Mouse (Mus musculus) heart, embryonic 14.5 days (tissue): Measurements from ENCODE around the gene Ehbp1l1. TPM values are rescaled to one million over a fixed set of nuclear protein-coding genes. Genes with fewer than 3 reads are reported as not detected.

Source experiments
- ATAC-seq: fragments of 200-750 bp; cut with Nextera tagmentation; 2 replicates; pipeline ENCODE4 v1.8.0; 2017; ENCODE audit warnings: low read depth, moderate TSS enrichment; ENCODE audit not compliant: insufficient number of reproducible peaks, insufficient read depth, low FRiP score
- H3K27ac ChIP-seq, 2 experiments: fragments of 200-500 bp in 1 of 2; fragments of 300-500 bp in 1 of 2; sonication (generic) in 1 of 2; replicated peaks in 1 of 2; 2 replicates each; pipeline ENCODE4 v1.5.1; 2012 to 2014; ENCODE audit warnings: low read depth in 2 of 2, low read length in 2 of 2, control low read depth in 1 of 2, mild to moderate bottlenecking in 1 of 2, mixed read lengths in 1 of 2; ENCODE audit not compliant: control insufficient read depth in 1 of 2, insufficient read depth in 1 of 2
- H3K27me3 ChIP-seq: fragments of 300-500 bp; sonication (generic); 2 replicates; pipeline ENCODE4 v1.6.1; 2014; ENCODE audit warnings: mild to moderate bottlenecking, low read length, control low read depth; ENCODE audit not compliant: control insufficient read depth, insufficient read depth
- H3K36me3 ChIP-seq: fragments of 300-500 bp; sonication (generic); 2 replicates; pipeline ENCODE4 v1.6.1; 2014; ENCODE audit warnings: mild to moderate bottlenecking, control low read depth, low read length, mixed read lengths; ENCODE audit not compliant: control insufficient read depth, insufficient read depth
- H3K4me1 ChIP-seq, 2 experiments: fragments of 200-500 bp in 1 of 2; fragments of 300-500 bp in 1 of 2; sonication (generic) in 1 of 2; 2 replicates each; pipeline ENCODE4 v1.6.1; 2012 to 2014; ENCODE audit warnings: low read length in 2 of 2, control low read depth in 1 of 2, mixed read lengths in 1 of 2; ENCODE audit not compliant: control insufficient read depth in 2 of 2, insufficient read depth in 2 of 2
- H3K4me2 ChIP-seq: fragments of 300-500 bp; sonication (generic); 2 replicates; pipeline ENCODE4 v1.6.1; 2014; ENCODE audit warnings: mild to moderate bottlenecking, low read length
- H3K4me3 ChIP-seq, 2 experiments: fragments of 200-500 bp in 1 of 2; fragments of 300-500 bp in 1 of 2; sonication (generic) in 1 of 2; 2 replicates each; pipeline ENCODE4 v1.5.1; 2012 to 2014; ENCODE audit warnings: low read length in 2 of 2, mild to moderate bottlenecking in 2 of 2, control low read depth in 1 of 2, low read depth in 1 of 2, moderate library complexity in 1 of 2; ENCODE audit not compliant: control insufficient read depth in 1 of 2, insufficient read depth in 1 of 2
- H3K9ac ChIP-seq: fragments of 300-500 bp; sonication (generic); 2 replicates; pipeline ENCODE4 v1.6.1; 2014; ENCODE audit warnings: mild to moderate bottlenecking, low read length
- H3K9me3 ChIP-seq: fragments of 300-500 bp; sonication (generic); 2 replicates; pipeline ENCODE4 v1.6.1; 2016; ENCODE audit warnings: low read length, control low read depth; ENCODE audit not compliant: control insufficient read depth
- WGBS: fragments of 180-500 bp; shearing (Covaris S2); extraction: QIAGEN DNeasy Blood & Tissue Kit; methylation state at CpG from one replicate; pipeline ENCODE4 v1.1.7; 2014; 5-methylcytosine and 5-hydroxymethylcytosine counted together
- polyA plus RNA-seq: library from polyadenylated mRNA; unstranded; fragments of >200 nt; fragmentation: Nextera tagmentation; extraction: Ambion mirVana; gene quantifications from 2 replicates; pipeline ENCODE4 v1.2.1, GENCODE M21; 2014

The Ehbp1l1 gene
- polyA plus RNA-seq, 1 experiment from 2014 or later: 66.5 TPM

DNA sequence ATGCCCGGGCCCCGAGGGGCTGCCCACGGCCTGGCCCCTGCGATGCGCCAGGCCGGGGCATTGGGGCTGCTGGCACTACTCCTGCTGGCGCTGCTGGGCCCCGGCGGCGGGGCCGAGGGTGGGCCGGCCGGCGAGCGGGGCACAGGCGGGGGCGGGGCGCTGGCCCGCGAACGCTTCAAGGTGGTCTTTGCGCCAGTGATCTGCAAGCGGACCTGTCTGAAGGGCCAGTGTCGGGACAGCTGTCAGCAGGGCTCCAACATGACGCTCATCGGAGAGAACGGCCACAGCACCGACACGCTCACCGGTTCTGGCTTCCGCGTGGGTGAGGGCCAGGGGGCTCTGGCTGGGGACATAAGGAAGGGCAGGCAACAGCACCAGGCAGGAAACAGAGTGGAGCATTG, 16.1 kb upstream of the Ehbp1l1 start:
- Histone ChIP-seq H3K4me2 (peak overlapping the region; percentile 93), H3K4me1 (peaks cover 31 to 49% of the 10 kb centered on the region in 2 experiments), H3K4me3 (peak overlapping the region; percentile 74 to 79), H3K9me3 (no peaks in the 10 kb centered on the region), H3K27ac (peak overlapping the region; percentile 90 to 94), H3K27me3 (0 out of 2 replicates have a peak, but pooled peaks cover 8% of the 10 kb centered on the region), H3K36me3 (peaks cover under 1% of the 10 kb centered on the region), H3K9ac (peak overlapping the region; percentile 98)
- WGBS: under 1% methylated on average over 32 of the region's 32 CpGs
- ATAC-seq: 0 out of 2 replicates have a peak, but pooled peaks have one; percentile 29

DNA sequence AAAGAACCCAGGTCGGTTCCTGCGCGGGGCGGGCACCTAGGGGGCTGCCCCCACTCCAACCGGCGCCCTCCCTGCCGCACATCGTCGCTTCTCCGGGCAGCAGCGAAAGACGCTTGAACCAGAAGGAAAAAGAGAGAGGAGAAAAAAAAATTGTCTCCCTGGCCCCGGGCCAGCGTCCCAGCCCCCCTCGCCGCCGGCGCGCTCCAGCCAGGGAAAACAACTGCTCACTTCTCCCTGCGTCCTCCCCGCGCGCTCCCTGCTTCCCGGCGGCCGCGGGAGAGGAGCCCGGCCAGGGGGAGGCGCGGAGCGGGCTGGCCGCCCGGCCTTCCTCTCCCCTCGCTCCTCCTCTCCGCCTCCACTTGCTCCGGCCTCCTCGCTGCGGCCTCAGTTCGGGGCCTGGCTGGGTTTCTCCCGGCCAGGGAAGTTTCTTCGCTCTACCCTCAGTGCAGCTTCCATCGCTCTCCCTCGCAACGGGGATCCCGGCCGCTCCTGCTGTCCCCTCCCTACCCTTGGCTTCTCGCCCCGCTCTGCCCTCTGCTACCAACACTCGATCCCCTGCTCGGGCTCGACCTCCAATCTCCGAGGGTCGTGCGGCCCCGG, 15.6 kb upstream of the Ehbp1l1 start:
- peak overlapping the region; percentile 93 for H3K4me2 ChIP-seq
- H3K9me3 ChIP-seq: no peaks in the 10 kb centered on the region
- ATAC-seq: peak; percentile 73
- peak overlapping the region; percentile 74 to 79 for H3K4me3 ChIP-seq
- H3K36me3 ChIP-seq: no peaks in the 10 kb centered on the region; the same call in 1 of the 2 replicates
- peaks cover 29 to 45% of the 10 kb centered on the region in 2 experiments for H3K4me1 ChIP-seq
- H3K27me3 ChIP-seq: 0 out of 2 replicates have a peak, but pooled peaks cover 10% of the 10 kb centered on the region
- H3K27ac ChIP-seq: peak overlapping the region; percentile 90 to 94
- peak overlapping the region; percentile 98 for H3K9ac ChIP-seq
- whole genome bisulfite sequencing: under 1% methylated on average over 52 of the region's 55 CpGs

DNA sequence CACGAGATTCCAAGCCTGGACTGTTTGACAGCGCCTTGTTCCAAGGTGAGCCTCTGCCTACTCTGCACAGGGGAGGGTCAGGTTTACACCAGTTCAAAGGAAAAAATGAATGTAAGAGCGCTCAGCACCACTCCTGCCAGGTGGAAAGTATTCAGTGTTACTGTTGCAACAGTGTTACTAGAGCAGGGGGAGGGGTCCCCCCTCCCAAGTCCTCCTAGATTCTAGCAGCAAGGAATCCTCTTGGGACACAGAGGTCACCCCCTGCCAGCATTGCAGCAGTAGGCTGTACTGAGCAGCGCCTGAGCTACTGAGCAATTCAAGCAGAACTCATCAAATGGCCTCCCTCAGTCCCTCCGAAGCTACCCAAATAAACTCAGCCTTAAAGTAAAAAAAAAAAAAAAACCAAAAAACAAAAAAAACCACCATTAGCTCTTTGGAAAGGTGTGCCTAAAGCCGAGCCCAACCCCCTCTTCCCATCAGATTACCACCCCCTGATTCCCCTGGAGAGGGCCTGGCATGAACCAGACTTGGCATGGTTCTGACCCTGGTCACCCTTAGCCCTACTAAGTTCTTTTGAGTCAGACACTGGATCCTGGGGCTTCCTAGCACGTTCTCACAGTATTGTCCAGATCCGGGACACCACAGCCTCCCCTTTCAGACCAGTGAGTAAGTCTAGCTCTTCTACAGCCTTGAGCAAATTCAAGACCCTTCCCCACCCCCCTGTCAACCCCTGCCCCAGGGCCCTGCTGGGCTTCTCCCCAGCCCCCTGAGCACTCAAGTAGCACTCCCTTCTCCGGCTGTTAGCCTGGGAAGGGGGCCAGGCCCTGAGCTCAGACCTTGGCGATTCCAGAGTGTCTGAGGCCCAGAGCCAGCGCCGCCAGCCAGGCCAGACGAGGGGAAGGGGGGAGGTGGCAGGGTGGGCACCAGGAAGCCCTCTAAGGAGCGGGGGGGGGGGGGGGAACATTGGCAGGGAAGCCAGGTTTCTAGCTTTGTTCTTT, 14.5 kb upstream of the Ehbp1l1 start, which contains the start of gene Ltbp3:
Ltbp3 (plus strand) TSS at position 585 of the 998 bp plus-strand sequence.
- Histone ChIP-seq H3K4me3 (peak within 1 kb of the TSS; percentile 74 to 79), H3K9me3 (no peaks in the 10 kb centered on the region), H3K9ac (peak within 1 kb of the TSS; percentile 98), H3K27me3 (0 out of 2 replicates have a peak, but pooled peaks cover 8% of the 10 kb centered on the region), H3K27ac (peak within 1 kb of the TSS; percentile 90 to 94), H3K4me2 (peak within 1 kb of the TSS; percentile 93), H3K4me1 (peaks cover 18 to 35% of the 10 kb centered on the region in 2 experiments), H3K36me3 (no peaks in the 10 kb centered on the region)
- WGBS: 29% methylated on average over 13 of the region's 14 CpGs
- peak; percentile 71 for ATAC-seq

DNA sequence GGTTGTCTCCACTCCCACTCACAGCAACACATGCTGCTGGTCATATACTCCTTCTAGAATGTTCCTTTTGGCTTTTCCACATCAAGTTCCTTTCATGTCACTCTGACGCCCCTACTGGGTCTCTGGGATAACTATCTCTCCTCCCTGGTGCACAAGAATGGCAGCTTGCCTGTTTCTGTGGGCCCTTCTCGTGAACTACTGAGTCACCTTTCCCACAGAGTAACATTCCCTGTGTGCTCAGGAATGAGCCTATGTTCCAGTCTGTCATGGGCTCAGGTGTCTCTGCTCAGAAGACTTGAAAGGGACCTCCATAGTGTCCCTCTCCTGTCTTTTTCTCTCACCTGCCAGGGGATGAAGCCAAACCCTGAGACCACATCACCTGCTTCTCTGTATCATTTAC, 13.3 kb upstream of the Ehbp1l1 start:
- Histone ChIP-seq H3K9ac (no peak overlapping the region), H3K36me3 (no peaks in the 10 kb centered on the region), H3K27me3 (0 out of 2 replicates have a peak, but pooled peaks cover 8% of the 10 kb centered on the region), H3K4me1 (peaks cover 16 to 31% of the 10 kb centered on the region in 2 experiments), H3K4me3 (no peak overlapping the region), H3K27ac (no peak overlapping the region), H3K9me3 (no peaks in the 10 kb centered on the region), H3K4me2 (no peak overlapping the region)
- 30% methylated on average over 2 of the region's 2 CpGs for WGBS
- no peak for ATAC-seq

DNA sequence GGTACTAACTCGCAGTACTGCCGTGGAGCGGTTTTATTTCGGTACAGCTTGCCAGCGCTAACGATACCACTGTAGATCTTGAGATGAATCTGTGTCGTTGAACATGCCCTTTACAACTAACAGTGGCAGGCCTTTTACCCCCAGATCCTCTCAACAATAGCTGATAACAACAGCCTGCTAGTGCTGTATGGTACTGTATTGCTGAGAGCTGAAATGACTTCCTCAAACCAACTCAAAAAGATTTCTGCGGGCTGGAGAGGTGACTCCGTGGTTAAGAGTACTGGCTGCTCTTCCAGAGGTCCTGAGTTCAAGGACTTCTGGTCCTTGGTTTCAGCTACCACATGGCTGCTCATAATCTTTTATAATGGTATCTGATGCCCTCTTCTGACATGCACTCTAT, 8.2 kb upstream of the Ehbp1l1 start:
- Histone ChIP-seq H3K36me3 (peaks cover 8% of the 10 kb centered on the region; the same call in 1 of the 2 replicates), H3K9ac (no peak overlapping the region), H3K27me3 (0 out of 2 replicates have a peak, but pooled peaks cover 5% of the 10 kb centered on the region), H3K4me3 (no peak overlapping the region), H3K9me3 (no peaks in the 10 kb centered on the region), H3K4me1 (peaks cover 6 to 16% of the 10 kb centered on the region in 2 experiments; a peak in 3 of 4 replicates), H3K4me2 (no peak overlapping the region), H3K27ac (no peak overlapping the region)
- 76% methylated on average over 9 of the region's 9 CpGs for WGBS
- ATAC-seq: no peak

DNA sequence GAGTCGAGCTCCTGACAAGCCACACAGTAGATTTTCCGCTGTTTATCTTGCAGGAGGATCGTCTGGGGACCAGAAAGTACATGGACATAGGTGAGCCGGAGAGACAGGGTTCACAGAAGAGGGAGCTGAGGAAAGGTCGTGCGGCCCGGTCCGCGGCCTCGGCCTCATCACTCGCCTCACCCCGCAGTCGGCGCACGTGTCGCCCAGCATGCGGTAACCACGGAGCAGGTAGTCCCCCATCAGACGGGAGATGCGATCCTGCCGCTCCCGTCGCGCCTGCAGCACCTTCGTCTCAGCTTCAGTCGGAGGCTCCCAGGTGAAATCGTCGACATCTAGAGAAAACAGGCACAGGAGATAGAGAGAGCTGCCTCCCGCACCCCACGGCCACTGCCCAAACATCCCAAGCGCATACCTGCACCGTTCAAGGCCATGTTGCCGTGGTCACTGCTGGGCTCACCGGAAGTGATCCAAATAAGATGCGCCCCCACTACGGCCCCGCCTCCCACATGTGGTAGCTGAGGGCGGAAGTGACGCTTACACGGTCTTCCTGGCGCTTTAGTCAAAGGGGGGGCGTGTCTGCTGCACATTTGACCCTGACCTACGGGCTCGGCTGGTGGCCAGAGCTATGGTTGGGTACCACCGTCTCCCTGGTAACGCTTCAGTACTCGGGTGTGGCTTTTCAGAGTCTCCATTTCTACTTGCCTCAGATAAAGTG, 5.3 kb upstream of the Ehbp1l1 start:
- WGBS: under 1% methylated on average over 47 of the region's 47 CpGs
- peak overlapping the region; percentile 93 for H3K4me2 ChIP-seq
- peak overlapping the region; percentile 68 to 77 for H3K4me3 ChIP-seq
- H3K9ac ChIP-seq: peak overlapping the region; percentile 81
- H3K36me3 ChIP-seq: peaks cover 12% of the 10 kb centered on the region; the same call in 1 of the 2 replicates
- peaks cover 22 to 39% of the 10 kb centered on the region in 2 experiments for H3K4me1 ChIP-seq
- ATAC-seq: peak; percentile 69
- H3K27ac ChIP-seq: no peak overlapping the region; a peak in 1 of 4 replicates
- H3K9me3 ChIP-seq: no peaks in the 10 kb centered on the region
- no peaks in the 10 kb centered on the region for H3K27me3 ChIP-seq
